Mouse (Mus musculus) ES-CJ7 (cell line): ENCODE results near the gene Yap1.
A peak's percentile ranks its signal among the peaks of the same experiment; 100 is the strongest.

ENCODE experiments used
- DNase-seq: peaks from one replicate; pipeline ENCODE4 v3.0.0; 2011; ENCODE audit warnings: low read depth, low spot score

Yap1 gene

DNA sequence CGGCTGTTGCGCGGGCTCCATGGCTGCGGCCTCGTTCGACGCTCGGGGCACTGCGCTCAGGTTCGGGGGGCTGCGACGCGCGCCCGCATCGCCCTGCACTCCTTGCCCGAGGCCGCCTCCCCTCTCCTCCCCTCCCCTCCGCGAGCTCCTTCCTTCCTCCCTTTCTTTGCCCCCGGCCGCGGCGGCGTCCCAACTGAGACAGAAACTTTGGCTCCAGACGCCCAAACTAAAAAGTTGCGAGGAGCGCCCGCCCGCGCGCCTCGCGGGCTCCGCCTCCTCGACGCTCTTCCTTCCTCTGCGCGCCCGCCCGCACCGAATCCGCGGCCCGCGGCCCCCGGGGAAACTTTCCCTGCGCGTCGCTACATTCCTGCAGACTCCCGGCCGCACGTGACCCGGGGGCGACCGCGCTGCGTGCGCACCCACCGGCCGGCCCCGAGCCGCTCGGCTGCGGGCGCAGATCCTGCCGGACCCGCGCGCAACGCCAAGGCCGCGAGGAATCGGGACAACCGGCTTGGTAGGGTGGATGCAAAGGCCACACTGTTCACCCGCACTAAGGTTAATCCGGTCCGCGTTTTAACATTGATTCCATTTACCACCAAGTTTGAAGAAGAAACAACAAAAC, at the start of gene Yap1:
Yap1 (minus strand) TSS at position 227 of the 622 bp plus-strand sequence.
- peak; percentile 91 for DNase-seq

- no peak for DNase-seq
Measured at GRCm38 (mm10) chr9:8043044-8043387, 38.6 kb upstream of the Yap1 start.

- DNase-seq = peak; percentile 97
Measured at GRCm38 (mm10) chr9:8042338-8043043, 38.1 kb upstream of the Yap1 start, which contains the start of gene Cfap300. Gene Cfap300 (minus strand): TSS chr9:8042823.

- peak; percentile 84 for DNase-seq
Measured at GRCm38 (mm10) chr9:8035546-8035945, 31.1 kb upstream of the Yap1 start.

DNA sequence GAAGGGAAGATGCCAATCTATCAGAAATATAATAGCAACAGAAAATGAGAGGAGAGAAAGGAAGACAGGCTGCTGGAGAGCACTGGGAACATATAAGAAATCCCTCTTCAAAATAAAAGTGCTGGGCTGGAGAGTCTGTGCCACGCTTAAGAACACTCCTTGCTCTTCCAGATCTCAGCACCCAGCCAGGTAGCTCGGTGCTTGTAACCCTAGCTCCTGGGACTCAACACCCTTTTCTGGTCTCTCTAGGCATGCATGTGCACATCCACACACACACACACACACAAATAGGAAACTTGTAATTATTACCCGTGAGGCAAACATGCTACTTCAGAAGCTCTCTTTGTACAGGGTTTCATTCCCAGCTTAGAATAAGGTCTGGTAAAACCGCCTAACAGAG, 30.7 kb upstream of the Yap1 start:
- no peak for DNase-seq

DNA sequence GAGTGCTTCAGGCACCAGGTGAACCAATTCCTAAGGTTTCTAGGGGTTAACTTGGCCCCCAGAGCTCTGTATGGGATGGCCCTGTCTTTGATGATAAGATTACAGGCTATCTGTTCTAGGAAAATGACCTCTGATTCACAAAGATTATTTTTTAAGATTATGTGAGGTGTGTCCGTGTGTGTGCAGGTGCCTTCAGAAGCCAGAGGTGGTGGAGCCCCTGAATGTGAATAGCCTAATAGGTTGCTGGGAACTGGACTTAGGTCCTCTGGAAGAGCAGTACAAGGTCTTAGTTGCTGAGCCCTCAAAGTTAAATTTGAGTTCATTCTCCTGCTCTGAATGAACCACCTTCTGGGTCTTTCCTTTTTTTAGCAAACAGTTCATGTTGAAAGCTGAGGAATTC, 29.7 kb upstream of the Yap1 start:
- DNase-seq = no peak

GRCm38 (mm10) chr9:8032847-8033246, 28.5 kb upstream of the Yap1 start:
- no peak for DNase-seq

DNA sequence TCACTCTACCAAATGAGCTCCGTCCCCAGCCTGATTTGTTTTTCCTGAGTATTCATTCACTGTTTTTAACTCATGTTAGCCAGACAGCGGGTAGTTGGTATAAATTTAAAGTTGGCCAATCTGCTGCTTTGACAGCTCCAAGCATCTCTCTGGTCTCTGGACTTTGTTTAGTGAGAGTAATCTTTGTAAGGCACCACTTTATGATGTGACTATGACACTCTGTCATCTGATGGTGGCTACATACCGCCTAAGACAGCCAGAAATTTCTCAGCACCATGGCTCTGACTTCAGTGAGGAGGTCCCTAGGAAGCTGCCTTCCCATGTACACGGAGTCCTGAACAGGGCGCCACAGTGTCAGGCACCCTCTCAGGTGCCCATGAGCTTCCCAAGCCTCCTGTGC, 14.2 kb upstream of the Yap1 start:
- DNase-seq = no peak

DNA sequence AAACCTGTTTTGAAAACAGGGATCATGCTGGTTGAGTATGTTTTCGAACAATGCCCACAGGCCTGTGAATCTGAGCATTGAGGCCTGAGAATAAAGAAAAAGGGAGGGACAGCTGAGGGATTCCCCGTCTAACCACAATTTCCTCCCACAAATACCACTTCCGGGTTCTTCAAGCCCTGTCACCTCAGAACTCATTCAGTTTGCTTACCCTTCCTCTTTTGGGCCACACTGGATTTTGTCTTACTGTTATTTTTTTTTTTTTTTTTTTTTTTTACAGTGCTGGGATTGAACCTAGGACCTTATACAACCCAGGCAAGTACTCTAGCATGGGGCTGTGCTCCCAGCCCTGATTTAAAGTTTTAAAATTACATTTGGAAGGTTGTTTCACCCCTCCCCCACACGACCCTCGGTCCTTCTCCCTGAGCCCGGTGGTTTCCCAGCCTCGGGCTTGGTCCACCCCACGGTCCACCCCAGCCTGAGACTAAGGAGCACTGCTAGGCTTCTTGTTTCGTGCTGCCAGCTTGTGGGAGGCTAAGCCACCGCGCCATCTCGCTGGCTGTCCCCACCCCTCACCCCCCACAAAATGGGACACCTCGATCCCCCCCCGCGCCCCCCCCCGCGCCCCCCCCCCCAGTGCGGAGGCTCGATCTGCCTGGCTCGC, 13.0 kb upstream of the Yap1 start:
- no peak for DNase-seq

- peak; percentile 76 for DNase-seq
Measured at GRCm38 (mm10) chr9:8003301-8004271, 810 bp downstream of the Yap1 start.

DNA sequence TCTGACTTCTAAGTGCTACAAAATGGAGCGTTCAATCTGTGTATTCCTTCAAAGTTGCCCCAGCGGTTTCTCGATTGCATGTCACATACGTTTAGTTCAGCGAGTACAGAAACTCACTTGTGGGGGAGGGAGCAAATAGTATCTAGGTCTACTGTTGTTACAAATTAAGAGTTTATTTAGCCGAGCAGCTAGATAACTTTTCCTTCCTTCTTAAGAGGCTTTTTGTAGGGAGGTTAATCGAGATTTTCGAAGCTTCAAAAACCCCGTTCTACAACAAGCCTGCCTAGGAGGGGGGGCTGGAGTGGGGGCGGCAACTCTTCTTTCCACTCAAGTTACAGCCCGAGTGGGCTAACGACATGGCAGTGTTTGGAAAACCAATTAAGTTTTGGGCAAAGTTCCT, 1.6 kb downstream of the Yap1 start:
- no peak for DNase-seq

DNA sequence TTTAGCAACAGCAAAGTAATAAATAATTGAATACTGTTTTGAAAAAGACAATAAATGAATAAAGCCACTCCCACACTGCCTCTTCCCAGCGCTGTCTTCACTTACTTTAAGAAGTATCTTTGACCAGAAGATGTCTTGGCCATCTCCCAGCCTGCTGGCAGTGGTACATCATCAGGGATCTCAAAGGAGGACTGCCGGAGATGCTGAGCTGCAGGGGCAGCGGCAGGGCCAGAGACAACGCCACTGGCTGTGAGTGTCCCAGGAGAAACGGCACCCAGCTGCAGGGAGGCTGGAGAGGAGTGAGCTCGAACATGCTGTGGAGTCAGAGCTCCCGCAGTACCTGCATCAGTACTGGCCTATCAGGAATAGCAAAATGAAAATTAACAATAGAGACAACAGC, 3.0 kb downstream of the Yap1 start:
- DNase-seq = no peak

- no peak for DNase-seq
Measured at GRCm38 (mm10) chr9:7994275-7994674, 10.1 kb downstream of the Yap1 start.

DNA sequence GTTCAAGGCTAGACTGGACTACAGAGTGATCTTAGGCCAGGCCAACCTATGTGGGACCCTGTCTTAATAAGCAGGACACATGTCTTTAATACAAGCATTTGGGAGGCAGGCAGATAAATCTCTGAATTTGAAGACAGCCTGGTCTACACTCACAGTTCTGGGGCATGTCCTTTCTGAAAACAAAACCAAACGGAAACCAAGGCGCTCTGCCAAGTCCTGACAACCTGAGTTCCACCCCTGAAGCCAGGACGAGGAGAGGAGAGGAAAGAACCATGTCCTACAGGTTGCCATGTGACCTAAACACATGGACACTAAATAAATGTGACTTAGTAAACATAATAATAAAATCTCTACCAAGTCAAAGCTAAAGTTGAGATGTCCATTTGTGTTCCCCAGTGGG, 11.7 kb downstream of the Yap1 start:
- DNase-seq = no peak

- no peak for DNase-seq
Measured at GRCm38 (mm10) chr9:7990897-7991296, 13.5 kb downstream of the Yap1 start.

DNA sequence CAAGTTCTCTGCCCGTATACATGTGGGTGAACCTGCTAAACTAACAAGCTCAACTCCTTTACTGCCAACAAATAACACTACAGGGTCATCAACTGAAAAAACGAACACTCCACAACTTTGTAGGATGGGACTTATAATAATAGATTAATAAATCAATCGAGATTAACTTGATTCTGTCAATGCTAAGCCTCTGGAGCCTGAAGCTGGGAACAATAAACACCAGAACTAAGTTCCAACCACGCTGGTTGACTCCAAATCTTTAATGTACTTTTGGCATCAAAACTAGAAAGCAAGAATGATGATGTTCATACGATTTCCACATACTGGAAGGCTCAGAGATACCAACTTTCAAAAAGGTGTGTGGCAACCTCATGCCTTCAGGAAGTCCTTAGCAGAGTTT, 17.3 kb downstream of the Yap1 start:
- DNase-seq = no peak

GRCm38 (mm10) chr9:7984287-7984686, 20.1 kb downstream of the Yap1 start:
- no peak for DNase-seq

DNA sequence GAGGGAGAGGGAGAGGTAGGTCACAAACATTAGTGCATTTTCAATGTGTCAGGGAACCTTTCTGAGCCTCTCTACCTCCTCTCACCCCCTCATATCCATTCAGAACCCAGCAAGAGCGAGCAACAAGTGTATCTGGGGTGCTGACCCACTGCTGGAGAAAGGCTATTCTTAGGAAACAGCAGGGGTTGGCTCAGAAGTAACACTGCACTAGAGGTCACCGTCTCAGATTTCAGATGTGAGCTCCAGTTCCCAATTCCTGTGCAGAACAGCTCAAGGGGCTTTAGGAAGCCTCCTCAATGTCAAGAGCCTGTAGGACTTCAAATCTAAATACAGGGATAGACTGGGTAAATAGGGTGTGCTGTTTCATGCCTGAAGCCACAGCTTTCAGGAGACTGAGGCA, 20.7 kb downstream of the Yap1 start:
- DNase-seq = peak; percentile 72

GRCm38 (mm10) chr9:7980162-7980561, 24.2 kb downstream of the Yap1 start:
- no peak for DNase-seq

DNA sequence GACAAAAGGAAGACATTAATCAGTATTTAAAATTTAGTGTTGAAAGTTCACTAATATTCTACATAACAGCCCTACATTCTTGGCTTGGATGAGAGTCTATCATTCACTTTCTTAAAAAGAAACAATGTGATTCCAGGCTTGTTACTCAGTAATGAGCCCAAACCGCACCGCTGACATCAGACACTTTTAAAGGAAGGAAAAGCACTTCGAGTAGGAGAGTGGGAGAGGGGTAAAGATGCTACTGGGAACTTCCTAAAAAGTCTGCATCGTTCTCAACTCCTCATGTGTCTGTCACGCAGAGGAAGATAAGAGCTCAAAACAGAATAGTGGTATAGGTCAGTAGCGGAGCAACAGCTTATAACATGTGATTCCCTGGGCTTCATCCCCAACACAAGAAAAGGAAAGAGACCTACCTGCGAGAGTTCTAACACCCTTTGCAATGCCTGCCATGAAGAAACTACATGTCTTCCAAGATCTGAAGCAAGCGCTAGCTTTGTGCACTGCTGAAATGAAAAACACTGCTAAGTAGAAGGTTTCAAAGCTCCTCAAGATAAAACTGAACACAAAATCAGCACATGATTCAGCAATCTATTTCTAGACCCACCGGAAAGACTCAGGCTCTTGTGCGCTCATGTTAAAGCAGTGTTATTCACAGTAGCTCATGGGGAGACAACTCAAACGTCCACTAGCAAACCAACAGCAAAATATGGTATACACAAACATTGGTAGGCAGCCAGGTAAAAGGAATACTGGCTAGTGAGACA, 25.1 kb downstream of the Yap1 start:
- DNase-seq = no peak

- DNase-seq = no peak
Measured at GRCm38 (mm10) chr9:7978502-7978901, 25.9 kb downstream of the Yap1 start.
